Mouse (Mus musculus) spleen, postnatal 4 days (tissue): ENCODE data around the gene Lct.
"Not testable (repeated sequence)": the region's sequence is repeated elsewhere in the genome, so short reads cannot be mapped to it uniquely, and the experiment has no call there.

Experiments used
- DNase-seq, 2 experiments: peaks; one replicate each; pipeline ENCODE4 v3.0.0; 2022; ENCODE audit warnings: low spot score in 2 of 2

The Lct gene

DNA sequence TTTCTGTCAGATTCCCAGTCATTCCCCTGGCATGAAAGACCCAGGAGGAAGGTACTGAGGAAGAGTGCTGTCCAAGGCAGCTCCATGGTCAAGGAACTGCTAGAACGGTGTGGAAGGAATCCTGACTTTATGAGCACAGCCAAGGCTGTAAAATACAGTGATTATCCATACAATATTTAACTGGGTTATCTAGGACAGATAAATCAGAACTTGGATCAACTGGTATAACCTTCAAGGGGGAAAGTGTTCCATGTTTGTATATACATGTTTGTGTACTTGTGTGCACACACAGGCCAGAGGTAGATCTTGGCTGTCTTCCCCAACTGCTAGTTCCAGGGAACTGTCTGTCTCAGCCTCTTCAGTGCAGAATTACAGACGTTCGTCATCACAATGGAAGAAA is at the start of gene Lct:
Gene Lct (minus strand): TSS at position 101 of the 400 bp plus-strand sequence.
- no peak for DNase-seq

- DNase-seq: no peak
Measured at GRCm38 (mm10) chr1:128376841-128377240, 48.7 kb upstream of the Lct start.

- no peak for DNase-seq
Measured at GRCm38 (mm10) chr1:128372143-128372860, 44.2 kb upstream of the Lct start.

DNA sequence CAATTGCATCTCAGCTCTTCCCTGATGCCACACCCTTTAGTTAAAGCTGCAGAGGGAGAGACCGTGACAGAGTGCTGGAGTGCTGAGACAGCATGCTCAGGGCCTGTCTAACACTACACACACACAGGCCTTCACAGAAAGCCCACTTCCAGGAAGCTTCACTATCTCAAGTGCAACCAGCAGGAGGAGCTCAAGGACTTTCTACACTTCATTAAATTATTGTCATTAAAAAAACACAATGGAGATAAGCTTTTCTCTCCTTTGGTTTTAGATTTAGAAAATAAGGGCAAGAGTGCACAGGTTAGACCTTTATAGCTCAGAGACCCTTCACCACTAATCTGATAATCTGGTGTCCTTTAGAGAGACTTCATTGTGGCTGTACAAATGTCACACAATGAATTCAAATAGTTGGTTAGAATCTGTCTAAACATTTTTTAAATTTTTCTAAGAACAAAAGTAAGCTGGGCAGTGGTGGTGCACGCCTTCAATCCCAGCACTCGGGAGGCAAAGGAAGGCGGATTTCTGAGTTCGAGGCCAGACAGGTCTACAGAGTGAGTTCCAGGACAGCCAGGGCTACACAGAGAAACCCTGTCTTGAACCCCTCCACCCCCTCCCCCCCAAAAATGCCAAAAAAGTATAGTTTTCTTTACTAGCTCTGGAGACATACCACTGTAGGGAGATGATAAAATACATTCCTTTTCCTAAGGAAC is 40.8 kb upstream of the Lct start:
- peak; percentile 46 to 72 for DNase-seq

DNA sequence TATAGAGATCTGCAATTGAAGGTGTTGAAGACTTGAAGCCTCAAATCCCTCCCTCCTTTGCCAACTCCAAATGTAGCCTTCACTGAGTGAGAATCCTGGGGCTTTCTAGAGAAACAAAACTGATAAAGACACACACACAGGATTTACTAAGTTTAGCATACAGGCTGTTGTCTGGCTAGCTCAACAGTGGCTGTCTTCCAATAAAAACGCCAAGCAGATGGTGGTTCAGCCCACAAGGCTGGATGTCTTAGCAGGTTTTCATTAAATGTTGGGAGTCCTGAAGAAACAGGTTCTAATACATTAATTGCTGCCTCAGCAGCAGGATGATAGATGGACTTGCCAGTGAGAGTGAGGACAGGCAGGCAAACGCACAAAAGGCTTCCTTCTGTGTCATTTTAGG is 32.5 kb upstream of the Lct start:
- DNase-seq: no peak

DNA sequence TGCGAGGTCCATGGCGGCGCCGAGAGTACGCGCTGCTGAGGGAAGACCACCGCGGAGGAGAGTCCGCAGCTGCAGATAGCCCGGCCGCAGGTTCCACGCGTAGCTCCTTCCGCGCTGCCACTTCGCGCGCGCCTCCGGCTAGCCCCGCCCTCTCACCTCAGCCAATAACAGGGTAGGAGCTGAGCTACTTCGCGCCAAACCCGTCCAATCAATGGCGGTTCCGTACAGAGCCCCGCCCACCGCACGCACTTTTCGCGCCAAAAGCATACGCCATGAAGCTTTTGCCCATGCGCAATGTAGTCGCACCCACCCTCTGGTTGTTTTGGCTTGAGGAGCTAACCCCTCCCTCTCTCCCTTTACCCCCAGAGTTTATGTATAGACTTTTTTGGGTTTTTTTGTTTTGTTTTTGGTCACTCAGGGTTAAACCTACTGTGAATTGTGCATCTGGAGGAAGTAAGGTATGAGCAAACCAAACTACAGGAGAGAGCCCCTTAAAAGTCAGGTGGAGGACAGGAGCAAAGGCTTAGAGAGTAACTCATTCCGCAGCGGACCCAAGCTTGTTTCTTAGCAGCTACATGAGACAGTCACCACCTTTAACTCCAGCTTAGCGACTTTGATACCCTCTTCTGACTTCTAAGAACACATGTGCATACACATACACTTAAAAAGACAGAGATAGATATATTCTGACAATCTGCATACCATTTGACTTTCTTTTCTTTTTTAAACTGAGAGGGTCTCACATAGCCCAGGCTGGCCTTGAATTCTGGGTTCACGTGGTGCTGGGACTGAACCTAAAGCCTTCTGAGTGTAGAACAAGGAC is 31.6 kb upstream of the Lct start, which contains the start of gene Mcm6:
Gene Mcm6 (minus strand): TSS at position 111 of the 823 bp plus-strand sequence.
- DNase-seq: peak; percentile 96 to 97

DNA sequence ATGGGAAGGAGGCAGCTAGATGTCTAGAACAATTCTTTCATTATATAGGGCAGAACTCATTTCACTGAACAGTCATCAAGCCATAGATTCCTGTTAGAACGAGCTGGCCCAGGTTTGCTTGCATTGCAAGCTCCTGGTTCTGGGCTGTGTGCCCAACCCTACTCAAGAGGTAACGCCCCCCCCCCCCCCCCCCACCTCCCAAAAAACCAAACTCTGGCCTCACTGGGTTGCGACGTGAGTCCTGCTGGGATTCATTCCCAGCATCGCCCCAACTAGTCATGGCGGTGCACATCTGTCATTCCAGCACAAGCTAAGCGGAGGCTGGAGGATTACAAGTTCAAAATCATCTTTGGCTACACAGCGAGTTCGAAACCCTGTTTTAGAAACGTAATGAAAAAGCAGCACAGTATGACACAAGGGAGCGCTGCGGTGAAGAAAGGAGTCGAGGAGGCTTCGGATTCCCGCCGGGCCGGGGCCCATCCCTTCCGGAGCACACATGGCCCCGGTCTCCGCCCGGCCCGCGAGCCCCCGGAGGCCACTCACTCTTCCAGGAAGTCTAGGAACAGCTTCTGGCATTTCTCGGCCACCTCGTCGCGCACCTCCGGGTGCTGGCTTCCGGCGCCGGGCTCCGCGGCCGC is 30.9 kb upstream of the Lct start:
- no peak for DNase-seq

GRCm38 (mm10) chr1:128358276-128358675 is 30.2 kb upstream of the Lct start:
- DNase-seq: no peak

GRCm38 (mm10) chr1:128357452-128357851 is 29.3 kb upstream of the Lct start:
- peak in 1 of 2 experiments; percentile 19 for DNase-seq

DNA sequence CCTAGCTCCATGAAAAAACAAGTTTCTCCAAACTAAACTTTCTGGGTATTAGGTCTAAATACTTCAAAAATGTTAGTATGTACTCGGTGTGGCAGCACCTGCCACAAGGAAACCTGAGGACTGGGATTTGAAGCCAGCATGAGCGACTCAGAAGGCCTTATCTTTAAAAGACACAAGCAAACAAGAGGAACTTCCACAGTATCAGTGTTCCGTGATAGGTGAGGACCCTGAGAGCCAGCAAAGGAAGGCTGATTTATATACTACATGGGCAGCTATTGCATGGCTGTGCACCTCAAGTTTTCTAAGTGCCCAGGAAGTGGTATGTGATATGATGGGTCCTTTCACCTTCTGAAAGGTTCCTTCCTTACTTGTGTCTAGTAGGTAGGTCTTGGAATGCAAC is 25.0 kb upstream of the Lct start:
- no peak for DNase-seq

GRCm38 (mm10) chr1:128344232-128344631 is 16.1 kb upstream of the Lct start:
- DNase-seq: no peak

- DNase-seq: no peak
Measured at GRCm38 (mm10) chr1:128337708-128338320, 9.7 kb upstream of the Lct start.

GRCm38 (mm10) chr1:128330313-128330712 is 2.2 kb upstream of the Lct start:
- DNase-seq: no peak

- DNase-seq: no peak
Measured at GRCm38 (mm10) chr1:128327165-128327564, 953 bp downstream of the Lct start.

DNA sequence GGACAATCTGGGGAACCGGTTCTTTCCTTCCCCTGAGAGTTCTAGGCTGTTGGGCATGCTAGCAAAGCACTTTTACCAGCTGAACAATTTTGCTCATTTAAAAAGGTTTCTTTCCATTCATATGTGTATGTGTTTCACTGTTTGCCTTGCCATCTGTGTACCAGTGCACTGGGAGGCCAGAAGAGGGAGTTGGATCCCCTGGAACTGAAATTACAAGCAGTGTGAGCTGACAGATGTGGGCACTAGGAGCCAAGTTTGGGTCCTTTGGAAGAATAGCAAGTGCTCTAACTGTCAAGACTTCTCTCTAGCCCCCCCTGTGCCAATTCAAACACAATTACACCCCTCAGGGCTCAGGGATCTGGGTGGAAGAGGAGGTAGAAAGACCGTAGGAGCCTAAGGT is 3.3 kb downstream of the Lct start:
- DNase-seq: no peak

GRCm38 (mm10) chr1:128323026-128323643 is 5.0 kb downstream of the Lct start:
- DNase-seq: no peak

DNA sequence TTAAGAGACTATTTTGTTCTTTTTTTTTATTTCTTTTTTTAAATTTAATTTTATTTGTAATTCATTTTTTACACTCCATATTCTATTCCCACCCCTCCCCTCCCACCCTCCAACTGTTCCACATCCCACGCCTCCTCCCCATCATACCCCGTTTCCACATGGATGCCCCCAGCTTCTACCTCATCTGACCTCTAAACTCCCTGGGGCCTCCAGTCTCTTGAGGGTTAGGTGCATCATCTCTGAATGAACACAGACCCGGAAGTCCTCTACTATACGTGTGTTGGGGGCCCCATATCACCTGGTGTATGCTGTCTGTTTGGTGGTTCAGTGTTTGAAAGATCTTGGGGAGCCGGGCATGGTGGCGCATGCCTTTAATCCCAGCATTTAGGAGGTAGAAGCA is 8.9 kb downstream of the Lct start:
- not testable (repeated sequence) for DNase-seq

DNA sequence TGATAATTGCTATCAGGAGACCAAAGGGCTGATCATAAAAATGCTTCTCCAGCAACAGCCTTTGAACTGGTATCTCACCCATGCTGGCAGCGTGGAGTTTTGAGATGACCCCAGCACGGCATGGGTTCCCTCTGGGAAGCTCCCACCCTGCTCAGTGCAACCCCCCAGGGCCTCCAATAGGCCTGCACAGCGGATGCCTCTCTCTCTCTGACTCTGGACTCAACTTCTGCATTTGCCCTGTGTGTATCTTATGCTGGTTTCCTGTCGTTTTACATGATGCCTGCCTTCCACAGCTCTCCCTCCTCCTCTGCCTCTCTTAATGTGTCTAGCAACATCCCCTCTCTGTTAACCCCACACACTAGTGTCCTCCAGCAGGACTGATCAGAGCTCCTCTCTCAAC is 13.5 kb downstream of the Lct start:
- no peak for DNase-seq

DNA sequence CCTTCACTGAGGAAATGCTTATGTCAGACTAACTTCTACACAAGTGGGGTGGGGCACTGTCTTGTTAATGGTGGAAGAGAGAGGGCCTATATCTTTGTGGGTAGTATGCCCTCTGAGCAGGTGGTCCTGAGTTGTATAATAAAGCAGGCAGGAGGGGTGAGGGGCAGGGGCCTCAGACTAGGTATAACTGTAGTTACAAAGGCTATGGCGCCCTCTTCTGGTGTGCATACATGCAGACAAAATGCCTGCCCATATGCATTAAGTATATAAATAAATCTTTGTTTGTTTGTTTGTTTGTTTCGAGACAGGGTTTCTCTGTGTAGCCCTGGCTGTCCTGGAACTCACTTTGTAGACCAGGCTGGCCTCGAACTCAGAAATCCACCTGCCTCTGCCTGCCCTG is 19.1 kb downstream of the Lct start:
- DNase-seq: no peak

DNA sequence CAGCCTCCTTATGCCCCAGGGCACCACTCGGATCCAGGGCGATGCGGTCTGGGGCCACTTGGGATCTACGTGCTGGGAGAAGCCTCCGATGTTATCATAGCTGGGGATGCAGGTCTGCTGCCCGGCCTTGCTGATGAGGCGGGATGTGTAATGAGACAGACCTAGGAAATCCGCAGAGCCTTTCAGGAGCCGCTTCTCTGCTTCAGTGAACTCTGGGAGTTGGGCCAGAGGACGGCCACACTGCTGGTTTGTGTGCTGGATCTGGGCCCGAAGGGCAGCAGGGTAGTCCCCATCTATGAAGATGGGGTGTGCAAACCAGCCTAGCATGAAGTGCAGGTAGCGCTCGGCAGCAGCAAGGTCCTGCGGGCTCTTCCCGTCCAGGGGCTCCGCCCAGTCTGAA is 24.2 kb downstream of the Lct start:
- no peak for DNase-seq
